Mouse (Mus musculus) layer of hippocampus, postnatal 36 days (tissue): ENCODE results near the gene Cadps. TPM values are rescaled to one million over a fixed set of nuclear protein-coding genes. Genes with fewer than 3 reads are reported as not detected.

Experiments
- DNase-seq, 2 experiments: peaks; one replicate each; pipeline ENCODE4 v3.0.0; 2022
- total RNA-seq, 2 experiments: library from RNA; stranded (reverse); gene quantifications; 2 replicates each; pipeline ENCODE4 v1.2.3; 2021

Gene Cadps
- total RNA-seq, 2 experiments from 2014 or later: 233 to 235 TPM

GRCm38 (mm10) chr14:12387176-12387575 is 435.7 kb downstream of the Cadps start:
- no peak for DNase-seq

- no peak for DNase-seq
Measured at GRCm38 (mm10) chr14:12377883-12378282, 445.0 kb downstream of the Cadps start.

DNA sequence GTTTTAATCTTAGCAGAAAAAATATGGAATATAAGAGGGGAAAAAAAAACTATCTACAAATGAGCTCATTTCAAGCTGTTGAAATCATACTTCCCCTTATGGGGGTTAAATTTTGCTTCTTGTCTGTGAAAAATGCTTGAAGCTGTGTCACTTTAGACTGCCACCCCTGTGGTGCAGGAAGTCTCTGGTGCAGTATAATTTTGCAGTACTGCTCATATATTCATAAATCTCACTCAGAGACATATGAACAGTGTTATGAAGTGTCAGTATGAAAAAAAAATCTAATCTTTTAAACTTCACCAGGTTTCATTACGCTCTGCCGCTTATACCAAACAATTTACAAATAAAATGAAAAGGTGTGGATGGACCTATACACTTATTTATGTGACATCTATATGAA is 445.6 kb downstream of the Cadps start:
- no peak for DNase-seq

- no peak for DNase-seq
Measured at GRCm38 (mm10) chr14:12375451-12375850, 447.4 kb downstream of the Cadps start.

DNA sequence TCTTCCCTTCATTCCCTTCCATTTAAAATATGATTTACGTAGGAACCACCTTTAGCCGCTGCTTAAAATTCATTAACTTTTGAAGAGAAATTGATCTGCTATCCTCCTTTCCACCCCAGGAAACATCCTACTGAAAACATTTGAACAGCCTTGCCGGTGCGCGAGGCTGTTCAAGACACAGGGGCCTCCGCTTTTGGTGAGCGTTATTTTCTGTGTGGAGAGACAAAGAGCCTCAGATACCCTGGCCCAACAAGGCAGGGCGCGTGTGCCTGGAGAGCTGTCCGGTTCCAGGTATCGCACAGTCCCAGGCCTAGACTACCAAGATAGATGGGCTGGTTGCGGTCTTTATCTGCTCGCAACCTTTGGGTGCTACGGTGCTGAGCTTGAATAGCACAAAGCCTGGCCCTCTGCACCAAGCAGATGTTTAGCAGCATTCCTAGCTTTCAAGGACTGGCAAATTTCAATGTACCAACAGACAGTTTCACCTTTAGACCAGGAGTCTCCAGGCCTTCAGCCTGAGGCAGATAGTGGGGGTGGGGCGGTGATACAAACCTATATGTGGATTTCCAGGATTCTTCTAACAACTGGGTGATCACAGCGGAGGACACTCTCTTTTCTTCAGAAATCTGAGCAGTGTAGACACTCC is 472.5 kb downstream of the Cadps start:
- no peak for DNase-seq

GRCm38 (mm10) chr14:12349334-12350090 is 473.4 kb downstream of the Cadps start:
- no peak for DNase-seq

DNA sequence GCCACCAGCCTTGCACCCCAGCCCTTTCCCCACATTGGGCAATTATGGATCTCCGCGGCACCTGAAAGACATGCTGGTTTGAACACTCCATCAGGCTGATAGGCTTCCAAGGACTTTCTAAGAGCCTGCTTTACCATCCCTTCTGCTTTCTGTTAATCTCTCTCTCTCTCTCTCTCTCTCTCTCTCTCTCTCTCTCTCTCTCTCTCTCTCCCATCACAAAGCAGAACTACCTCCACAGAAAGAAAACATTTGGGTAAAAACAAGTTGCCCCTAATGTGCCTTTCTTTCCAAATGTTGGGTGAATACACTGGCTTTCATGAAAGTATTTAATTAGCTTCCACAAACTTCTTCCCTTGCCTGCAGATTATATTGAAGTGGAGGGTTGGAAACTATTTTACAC is 474.8 kb downstream of the Cadps start, which contains the start of gene Fezf2:
Gene Fezf2 (minus strand): TSS at position 101 of the 400 bp plus-strand sequence.
- no peak for DNase-seq

DNA sequence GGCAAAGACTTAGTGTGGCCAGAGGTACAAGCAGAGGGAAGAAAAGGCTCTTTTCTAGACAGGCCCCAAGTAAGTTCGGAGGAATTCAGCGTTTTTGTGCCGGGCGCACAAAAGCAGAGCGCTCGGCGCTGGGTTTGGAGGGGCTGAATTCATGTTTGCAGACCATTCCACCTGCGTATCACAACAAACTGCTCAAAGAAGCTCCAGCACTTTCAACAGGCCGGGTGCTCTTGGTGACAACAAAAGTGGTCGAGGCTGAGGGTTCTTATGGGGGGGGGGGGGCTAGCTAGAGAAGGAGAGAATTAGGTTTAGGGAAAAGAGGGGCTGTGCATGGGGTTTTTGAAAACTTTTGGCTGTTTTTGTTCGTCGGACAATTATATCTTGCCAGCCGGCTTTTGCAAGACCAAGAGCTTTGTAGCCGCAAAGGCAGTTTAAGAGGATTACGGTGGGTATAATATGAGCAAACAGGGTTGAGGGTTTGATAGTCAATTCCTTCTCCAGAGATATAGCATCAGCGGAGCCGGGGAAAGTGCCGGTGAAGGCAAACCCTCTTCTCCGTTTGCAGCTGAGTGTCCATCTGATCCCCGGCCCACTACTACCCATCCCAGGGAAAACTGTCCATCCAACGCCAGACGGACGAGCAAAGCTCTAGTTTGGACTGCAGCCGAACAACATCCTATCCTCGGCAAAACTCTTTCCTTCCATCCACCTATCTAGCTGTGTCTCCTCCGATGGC is 475.8 kb downstream of the Cadps start:
- DNase-seq: no peak

DNA sequence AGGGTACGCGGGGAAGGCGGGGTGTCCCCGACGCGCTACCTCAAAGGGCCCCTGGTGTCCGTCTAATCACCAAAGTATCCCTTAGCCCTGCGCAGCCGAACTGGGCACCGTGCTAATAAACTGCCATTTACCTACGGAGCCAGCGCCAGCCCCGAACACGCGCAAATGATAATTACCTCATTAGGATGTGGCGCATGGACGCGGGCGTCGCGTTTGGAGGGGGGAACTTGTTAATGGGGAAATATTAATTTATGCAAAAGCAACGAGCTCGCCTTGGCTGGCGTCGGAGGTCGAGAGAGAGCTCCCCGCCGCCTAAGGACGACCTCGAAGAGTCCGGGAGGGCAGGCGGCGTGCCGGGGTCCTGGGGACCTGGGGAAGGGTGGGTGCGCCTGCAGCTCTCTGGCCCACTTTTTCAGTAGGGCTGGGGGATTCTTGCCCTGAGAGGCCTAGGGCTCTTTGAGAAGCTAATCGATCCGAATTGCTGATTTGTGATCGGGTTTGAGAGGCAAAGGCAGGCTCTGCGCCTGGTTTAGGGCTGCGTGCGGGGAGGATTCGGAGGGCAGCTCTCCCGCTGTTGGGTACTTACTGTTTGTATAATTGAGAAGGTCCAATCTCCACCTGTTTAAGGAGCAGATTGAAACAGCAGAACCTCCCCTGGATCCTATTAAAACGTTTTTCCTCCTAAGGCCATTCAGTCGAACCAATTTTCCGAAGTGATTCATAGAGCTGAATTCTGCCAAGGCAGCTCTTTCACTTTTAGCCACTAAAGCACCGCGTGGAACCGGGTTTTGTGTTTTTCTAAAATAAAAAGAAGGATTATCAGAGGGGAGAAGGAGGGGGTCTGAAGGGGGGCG is 476.6 kb downstream of the Cadps start:
- peak; percentile 44 to 53 for DNase-seq

DNA sequence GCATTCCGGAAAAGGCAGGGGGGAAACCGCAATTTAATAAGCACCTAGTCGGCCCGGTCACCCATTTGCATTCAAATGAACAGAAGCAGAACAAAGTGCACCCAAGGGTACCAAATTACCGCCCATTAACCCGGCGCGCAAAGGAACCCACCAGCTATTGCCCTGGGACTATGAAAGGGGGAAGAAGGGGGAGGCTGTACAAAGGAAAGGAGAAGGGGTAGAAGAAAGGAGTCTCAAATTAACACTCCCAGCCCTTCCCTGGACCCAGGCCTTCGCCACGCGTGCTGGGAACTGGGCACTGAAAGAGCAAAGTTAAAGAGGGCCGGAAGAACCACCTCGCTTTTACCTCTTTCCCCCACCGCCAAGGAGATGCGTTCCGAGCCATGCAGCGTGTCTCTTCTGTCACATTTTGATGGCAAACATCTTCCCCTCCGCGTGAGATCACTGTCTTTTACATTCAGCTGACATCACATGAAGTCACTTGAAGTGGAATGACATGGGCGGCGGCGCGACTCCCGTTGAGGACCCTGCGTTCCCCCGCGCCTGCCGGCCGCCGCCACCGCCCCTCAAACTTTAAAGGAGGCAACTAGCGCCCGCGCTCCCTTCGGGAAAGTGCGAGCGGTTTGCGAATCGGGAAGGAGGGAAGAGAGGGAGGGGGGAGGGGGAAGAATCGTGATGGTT is 477.5 kb downstream of the Cadps start:
- DNase-seq: peak; percentile 31 to 44

- DNase-seq: peak; percentile 51 to 53
Measured at GRCm38 (mm10) chr14:12344746-12345240, 478.1 kb downstream of the Cadps start.

DNA sequence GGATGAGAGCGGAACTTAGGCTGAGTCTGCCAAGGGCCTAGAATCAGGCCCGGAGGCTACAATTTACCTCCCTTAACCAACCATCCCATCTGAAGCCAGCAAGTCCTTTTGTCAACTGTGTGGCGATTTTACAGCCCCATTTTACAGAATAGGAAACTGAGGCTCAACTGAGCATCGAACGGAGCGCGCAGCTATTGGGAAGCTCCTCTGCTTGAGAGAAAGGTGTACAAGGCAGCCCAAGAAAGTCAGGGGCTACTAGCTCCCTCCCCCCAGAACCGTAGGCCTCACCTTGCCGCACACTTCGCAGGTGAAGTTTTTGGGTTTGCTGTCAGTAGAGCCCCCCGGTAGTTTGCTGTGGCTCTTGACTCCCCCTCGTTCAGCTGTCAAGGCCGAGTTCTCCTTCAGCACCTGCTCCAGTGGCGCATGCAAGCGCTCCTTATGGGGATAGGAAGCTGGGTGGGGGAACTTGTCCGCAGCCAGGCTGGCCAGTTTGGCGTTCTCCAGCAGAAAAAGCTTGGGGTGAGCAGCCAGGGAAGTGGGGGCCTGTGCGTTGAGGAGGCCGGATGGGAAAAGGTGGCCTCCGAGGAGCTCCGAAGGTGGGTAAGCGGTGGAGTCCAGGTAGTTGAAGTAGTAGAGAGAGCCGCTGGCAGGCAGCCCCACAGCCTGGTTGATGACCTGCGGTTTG is 478.7 kb downstream of the Cadps start:
- DNase-seq: peak in 1 of 2 experiments; percentile 5

DNA sequence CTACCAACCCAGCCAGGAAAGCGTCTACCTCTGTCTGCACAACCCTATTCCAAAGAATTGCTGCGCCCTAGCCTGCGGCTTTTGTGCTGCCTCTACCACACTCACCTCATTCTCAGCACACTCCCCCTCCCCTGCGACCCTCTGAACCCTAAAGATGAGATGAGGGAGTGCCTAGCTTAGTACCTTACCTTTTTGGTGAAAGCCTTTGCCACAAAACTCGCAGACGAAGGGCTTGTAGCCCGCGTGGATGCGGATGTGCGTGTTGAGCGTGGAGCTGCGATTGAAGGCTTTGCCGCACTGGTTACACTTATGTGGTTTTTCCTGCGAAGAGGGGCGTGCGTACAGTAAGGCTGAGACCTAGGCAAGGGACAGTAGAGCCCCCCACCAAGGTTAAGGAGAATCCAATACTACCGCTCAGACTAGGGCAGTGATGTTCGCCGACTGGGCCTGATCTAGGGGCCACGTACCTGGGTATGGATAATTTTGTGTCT is 479.4 kb downstream of the Cadps start:
- no peak for DNase-seq

- no peak for DNase-seq
Measured at GRCm38 (mm10) chr14:12342458-12343131, 480.3 kb downstream of the Cadps start.

GRCm38 (mm10) chr14:12341789-12342457 is 481.0 kb downstream of the Cadps start:
- DNase-seq: no peak

GRCm38 (mm10) chr14:12341075-12341788 is 481.6 kb downstream of the Cadps start:
- peak in 1 of 2 experiments; percentile 44 for DNase-seq

DNA sequence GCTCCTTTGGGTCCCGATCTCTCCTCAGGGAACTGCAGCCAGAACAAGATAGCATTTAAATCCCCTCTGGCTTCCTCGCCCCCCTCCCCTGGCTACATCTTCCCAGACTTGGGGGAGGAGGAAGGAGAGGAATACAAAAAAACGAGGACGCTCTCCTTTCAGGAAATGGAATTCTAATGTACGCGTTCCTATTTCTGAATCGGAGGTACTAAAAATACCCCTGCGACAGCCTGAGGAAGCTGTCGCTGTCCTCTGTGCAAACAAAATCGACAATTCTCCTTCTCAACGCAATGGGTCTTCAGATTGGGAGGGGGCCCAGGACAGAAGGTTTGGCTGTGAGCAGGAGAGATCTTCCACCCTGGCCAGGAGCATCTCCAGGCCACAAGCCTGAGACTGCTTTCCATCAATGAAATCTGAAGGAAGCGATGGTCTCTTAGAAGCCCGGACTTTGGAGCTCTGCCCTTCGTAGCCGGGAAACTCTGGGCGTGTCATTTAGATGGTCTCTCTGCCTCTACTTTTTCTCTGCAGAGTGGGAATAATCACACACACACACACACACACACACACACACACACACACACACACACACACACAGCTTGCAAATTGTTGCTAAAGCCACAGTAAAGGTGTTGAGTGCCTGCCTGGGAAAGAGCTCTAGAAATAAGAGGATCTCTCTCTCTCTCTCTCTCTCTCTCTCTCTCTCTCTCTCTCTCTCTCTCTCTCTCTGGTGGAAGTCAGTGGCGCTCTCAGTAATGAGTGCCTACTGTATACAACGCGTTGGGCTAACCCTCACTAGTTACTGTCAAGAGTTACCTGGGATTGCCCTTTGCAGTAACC is 482.4 kb downstream of the Cadps start:
- no peak for DNase-seq
